Mouse (Mus musculus): ENCODE measurements at regions not wholly inside any gene's neighbourhood (a gene's known extent, or its start where the extent isn't known, plus 50 kb on each side); places are given as distances from the start of the nearest gene placed in this dataset.

DNA sequence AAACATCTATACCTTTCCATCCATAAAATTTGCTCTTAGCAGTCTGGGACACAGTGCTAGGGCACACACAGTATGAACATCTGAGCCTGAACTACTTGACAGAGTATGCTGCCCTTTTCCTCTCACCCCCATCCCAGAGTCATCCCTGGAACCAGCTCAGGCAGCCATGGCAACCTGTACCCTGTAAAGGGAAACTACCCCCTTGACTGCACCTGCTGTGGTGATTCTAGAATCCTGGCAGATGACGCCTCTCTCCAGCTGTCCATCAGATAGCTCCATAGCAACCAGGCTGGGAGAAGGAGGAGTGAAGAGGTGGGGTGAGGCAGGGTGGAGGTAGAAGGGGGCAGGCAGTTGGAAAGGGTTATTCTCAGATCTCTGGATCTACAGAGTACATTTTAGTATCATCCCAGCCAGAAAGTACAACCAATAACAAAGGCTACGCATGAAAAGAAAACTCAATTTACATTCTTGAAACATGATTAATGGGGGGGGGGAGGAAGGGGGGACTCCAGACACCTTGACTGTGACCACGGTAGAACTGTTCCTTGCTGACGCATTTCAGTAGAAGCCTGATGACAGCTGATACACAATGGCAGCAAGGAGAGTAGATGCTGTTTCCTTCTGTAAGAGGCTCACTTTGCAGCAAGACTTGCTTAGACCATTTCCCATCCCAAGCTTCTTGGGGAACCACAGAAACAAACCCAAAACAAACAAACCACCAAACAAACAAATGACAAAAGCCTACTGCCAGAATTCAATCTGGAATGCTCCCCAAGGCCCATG lies 97.2 kb upstream of the Rreb1 start:
- DNase-seq (ENCODE audit: low spot score) (peak; percentile 71), ATAC-seq (peak; percentile 93)
- Histone ChIP-seq H3K27ac (no peak overlapping the region), H3K27me3 (ENCODE audit: insufficient read depth, low read length) (no peaks in the 10 kb centered on the region), H3K9ac (replicated peaks; ENCODE audit: low read length) (no peak overlapping the region), H3K9me3 (ENCODE audit: low read length) (no peaks in the 10 kb centered on the region), H3K4me3 (ENCODE audit: low read length) (no peak overlapping the region), H3K4me1 (ENCODE audit: insufficient read depth, low read length) (peaks cover 4% of the 10 kb centered on the region; the same call in 1 of the 2 replicates), H3K36me3 (ENCODE audit: insufficient read depth, low read length) (no peaks in the 10 kb centered on the region), H3K4me2 (ENCODE audit: low read depth, low read length) (no peak overlapping the region)
- TF ChIP-seq CTCF (IDR thresholded peaks at IDR 0.05; ENCODE audit: low read depth), result no peak
- 31% methylated on average over 4 of the region's 4 CpGs for WGBS

DNA sequence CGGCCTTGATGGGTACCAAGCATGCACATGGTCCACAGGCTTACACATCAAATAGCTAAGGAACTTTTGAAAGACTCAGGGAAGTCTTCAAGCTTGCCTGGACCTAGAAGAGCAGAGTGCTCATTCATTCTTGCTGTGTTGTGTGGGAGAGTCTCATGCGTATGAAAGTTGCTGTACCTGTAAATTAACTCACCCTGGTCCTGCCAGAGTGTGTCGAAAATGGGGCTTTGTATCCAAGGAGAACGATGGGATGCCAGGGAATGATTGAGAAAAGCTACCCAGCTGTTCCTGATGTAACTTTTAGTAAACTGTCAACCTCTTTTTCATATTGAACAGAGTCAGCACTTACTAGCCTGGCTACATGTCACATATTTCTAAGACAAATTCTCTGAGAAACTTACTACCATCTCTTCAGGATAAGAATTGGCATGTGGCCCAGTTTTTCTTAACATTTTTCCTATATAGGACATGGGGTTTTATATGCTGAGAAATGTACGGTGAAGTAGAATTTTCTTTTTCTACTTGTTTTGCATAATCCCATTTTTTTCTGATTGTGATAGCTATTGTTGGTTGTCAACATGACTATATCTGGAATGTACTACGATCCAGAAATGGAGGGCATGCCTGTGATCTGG lies 95.0 kb upstream of the Rreb1 start:
- H3K4me3 ChIP-seq (ENCODE audit: low read length), result no peak overlapping the region
- TF ChIP-seq CTCF (IDR thresholded peaks at IDR 0.05; ENCODE audit: low read depth), result no peak
- H3K9ac ChIP-seq (replicated peaks; ENCODE audit: low read length), result no peak overlapping the region
- no peaks in the 10 kb centered on the region for H3K36me3 ChIP-seq (ENCODE audit: insufficient read depth, low read length)
- H3K27me3 ChIP-seq (ENCODE audit: insufficient read depth, low read length), result no peaks in the 10 kb centered on the region
- no peak overlapping the region for H3K4me2 ChIP-seq (ENCODE audit: low read depth, low read length)
- WGBS, result 85% methylated on average over 6 of the region's 6 CpGs
- peaks cover 4% of the 10 kb centered on the region; the same call in 1 of the 2 replicates for H3K4me1 ChIP-seq (ENCODE audit: insufficient read depth, low read length)
- DNase-seq (ENCODE audit: low spot score) (no peak), ATAC-seq (no peak)
- no peaks in the 10 kb centered on the region for H3K9me3 ChIP-seq (ENCODE audit: low read length)
- no peak overlapping the region for H3K27ac ChIP-seq

DNA sequence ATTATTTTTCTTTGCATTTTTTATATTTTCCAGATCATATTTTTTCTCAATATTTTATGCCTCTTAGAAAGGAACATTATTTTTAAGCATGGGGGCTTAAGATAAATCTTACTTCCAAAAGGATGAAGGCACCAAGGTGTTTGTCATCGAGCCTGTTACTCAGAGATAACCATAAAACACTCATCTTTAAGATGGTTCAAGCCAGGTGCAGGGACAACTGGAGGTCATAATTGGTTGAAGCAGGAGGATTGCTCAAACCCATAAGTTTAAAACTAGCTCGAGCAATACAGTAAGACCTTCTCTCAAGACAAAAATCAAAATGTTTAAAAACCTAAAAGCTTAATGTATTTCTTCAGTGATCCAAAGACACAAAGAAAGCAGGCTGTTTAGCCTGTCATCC lies 92.6 kb upstream of the Rreb1 start:
- H3K27me3 ChIP-seq (ENCODE audit: insufficient read depth, low read length), result no peaks in the 10 kb centered on the region
- H3K9me3 ChIP-seq (ENCODE audit: low read length), result no peaks in the 10 kb centered on the region
- TF ChIP-seq CTCF (IDR thresholded peaks at IDR 0.05; ENCODE audit: low read depth), result no peak
- no peak overlapping the region for H3K9ac ChIP-seq (replicated peaks; ENCODE audit: low read length)
- DNase-seq (ENCODE audit: low spot score) (no peak), ATAC-seq (no peak)
- H3K4me3 ChIP-seq (ENCODE audit: low read length), result no peak overlapping the region
- no peak overlapping the region for H3K27ac ChIP-seq
- no peaks in the 10 kb centered on the region for H3K36me3 ChIP-seq (ENCODE audit: insufficient read depth, low read length)
- peaks cover 4% of the 10 kb centered on the region; the same call in 1 of the 2 replicates for H3K4me1 ChIP-seq (ENCODE audit: insufficient read depth, low read length)
- 84% methylated on average over 2 of the region's 2 CpGs for WGBS
- no peak overlapping the region for H3K4me2 ChIP-seq (ENCODE audit: low read depth, low read length)

DNA sequence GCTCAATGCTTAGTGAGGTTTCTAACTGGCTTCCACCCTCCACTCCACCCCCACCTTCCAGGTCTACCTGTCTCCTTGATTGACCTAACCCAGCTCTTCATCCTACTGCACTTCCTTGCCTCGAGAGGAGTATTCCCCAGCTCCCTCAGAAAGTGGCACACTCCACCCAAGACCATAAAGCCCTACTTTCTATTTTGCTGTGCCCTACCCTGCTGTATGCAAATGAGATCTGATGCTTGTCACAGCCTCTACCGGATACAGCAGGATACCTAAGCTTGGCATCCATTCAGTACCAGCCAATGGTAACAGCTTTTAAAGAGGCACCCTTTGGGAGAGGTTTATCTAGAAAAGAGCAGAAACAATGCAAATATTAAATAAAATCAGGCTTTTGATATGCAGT lies 92.1 kb upstream of the Rreb1 start:
- H3K27me3 ChIP-seq (ENCODE audit: insufficient read depth, low read length), result no peaks in the 10 kb centered on the region
- no peaks in the 10 kb centered on the region for H3K4me1 ChIP-seq (ENCODE audit: insufficient read depth, low read length)
- no peak overlapping the region for H3K9ac ChIP-seq (replicated peaks; ENCODE audit: low read length)
- no peak for TF ChIP-seq CTCF (IDR thresholded peaks at IDR 0.05; ENCODE audit: low read depth)
- DNase-seq (ENCODE audit: low spot score), result no peak
- no peaks in the 10 kb centered on the region for H3K9me3 ChIP-seq (ENCODE audit: low read length)
- H3K4me3 ChIP-seq (ENCODE audit: low read length), result no peak overlapping the region
- 53% methylated on average over 2 of the region's 2 CpGs for WGBS
- no peak overlapping the region for H3K27ac ChIP-seq
- ATAC-seq, result no peak
- no peaks in the 10 kb centered on the region for H3K36me3 ChIP-seq (ENCODE audit: insufficient read depth, low read length)
- no peak overlapping the region for H3K4me2 ChIP-seq (ENCODE audit: low read depth, low read length)

DNA sequence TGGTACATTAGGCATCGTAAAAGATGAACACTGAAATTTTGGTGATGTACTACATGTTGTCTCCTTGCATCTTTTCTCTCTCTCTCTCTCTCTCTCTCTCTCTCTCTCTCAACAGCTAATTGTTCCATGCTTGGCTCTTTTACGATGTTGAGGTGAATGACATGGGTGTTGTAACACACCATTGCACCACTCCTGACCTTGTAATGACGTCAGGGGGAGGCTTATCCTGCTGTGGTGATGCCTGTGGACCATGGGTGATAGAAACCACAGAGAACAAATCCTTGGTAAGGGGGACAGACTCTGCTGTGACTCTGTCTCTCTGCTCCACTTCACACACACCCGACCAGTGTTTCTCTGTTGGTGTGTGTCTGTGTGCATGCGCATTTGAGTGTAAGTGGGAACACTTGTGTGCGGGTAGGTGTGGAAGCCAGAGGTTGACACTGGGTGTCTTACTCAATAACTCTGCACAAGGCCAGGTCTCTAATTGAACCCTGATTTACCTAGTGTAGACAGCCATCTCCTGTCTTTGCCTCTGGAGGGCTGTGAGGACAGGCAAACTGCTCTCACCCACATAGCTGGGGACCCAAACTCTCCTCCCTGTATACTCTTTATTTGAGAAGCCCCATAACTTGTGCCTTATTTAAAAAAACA lies 88.9 kb upstream of the Rreb1 start:
- Histone ChIP-seq H3K36me3 (ENCODE audit: insufficient read depth, low read length) (no peaks in the 10 kb centered on the region), H3K9me3 (ENCODE audit: low read length) (no peaks in the 10 kb centered on the region), H3K9ac (replicated peaks; ENCODE audit: low read length) (no peak overlapping the region), H3K27me3 (ENCODE audit: insufficient read depth, low read length) (no peaks in the 10 kb centered on the region), H3K27ac (no peak overlapping the region), H3K4me2 (ENCODE audit: low read depth, low read length) (no peak overlapping the region), H3K4me3 (ENCODE audit: low read length) (no peak overlapping the region), H3K4me1 (ENCODE audit: insufficient read depth, low read length) (no peaks in the 10 kb centered on the region)
- DNase-seq (ENCODE audit: low spot score) (no peak), ATAC-seq (no peak)
- no peak for TF ChIP-seq CTCF (IDR thresholded peaks at IDR 0.05; ENCODE audit: low read depth)
- WGBS, result 91% methylated on average over 6 of the region's 6 CpGs

DNA sequence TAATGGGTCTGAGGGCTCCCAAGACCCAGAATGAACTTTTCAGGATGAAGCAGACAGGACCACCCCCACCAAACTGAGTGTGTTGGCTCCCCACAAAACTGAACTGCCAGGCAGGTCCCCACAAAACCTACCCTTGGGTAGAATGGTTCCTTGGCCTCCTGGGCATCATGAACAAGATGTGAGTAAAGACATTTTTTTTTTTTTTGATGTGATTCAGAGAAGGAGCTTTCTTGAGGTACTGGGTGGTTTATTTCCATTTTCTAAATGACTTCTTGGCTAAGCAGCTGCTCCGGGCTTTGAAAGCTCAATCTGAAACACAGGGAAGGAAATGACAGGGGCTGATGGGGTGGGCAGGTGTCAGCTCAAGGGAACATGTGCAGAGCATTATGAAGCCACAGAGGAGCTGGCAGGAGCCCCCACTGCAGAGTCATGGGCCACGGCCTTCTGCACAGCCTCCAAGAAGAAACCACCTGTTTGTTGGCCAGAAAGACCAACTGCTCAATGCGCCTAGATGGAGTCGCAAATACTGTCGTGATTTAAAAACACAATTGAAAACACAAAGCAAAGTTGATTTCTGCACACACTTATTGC lies 86.2 kb upstream of the Rreb1 start:
- Histone ChIP-seq H3K4me3 (ENCODE audit: low read length) (no peak overlapping the region), H3K9me3 (ENCODE audit: low read length) (no peaks in the 10 kb centered on the region), H3K27me3 (ENCODE audit: insufficient read depth, low read length) (no peaks in the 10 kb centered on the region), H3K4me2 (ENCODE audit: low read depth, low read length) (no peak overlapping the region), H3K9ac (replicated peaks; ENCODE audit: low read length) (no peak overlapping the region), H3K4me1 (ENCODE audit: insufficient read depth, low read length) (no peaks in the 10 kb centered on the region), H3K27ac (no peak overlapping the region), H3K36me3 (ENCODE audit: insufficient read depth, low read length) (no peaks in the 10 kb centered on the region)
- WGBS, result 78% methylated on average over 5 of the region's 5 CpGs
- TF ChIP-seq CTCF (IDR thresholded peaks at IDR 0.05; ENCODE audit: low read depth), result no peak
- DNase-seq (ENCODE audit: low spot score) (no peak), ATAC-seq (no peak)

All from hindbrain, postnatal 0 days (tissue).